Mouse (Mus musculus): ENCODE measurements around the gene Gins2. TPM values are rescaled to one million over a fixed set of nuclear protein-coding genes. Genes with fewer than 3 reads are reported as not detected.

Gene Gins2
- polyA plus RNA-seq (2012; ENCODE audit: insufficient read depth, insufficient read length, missing spikeins): 5.4 and 6.5 TPM in 2 replicates

DNA sequence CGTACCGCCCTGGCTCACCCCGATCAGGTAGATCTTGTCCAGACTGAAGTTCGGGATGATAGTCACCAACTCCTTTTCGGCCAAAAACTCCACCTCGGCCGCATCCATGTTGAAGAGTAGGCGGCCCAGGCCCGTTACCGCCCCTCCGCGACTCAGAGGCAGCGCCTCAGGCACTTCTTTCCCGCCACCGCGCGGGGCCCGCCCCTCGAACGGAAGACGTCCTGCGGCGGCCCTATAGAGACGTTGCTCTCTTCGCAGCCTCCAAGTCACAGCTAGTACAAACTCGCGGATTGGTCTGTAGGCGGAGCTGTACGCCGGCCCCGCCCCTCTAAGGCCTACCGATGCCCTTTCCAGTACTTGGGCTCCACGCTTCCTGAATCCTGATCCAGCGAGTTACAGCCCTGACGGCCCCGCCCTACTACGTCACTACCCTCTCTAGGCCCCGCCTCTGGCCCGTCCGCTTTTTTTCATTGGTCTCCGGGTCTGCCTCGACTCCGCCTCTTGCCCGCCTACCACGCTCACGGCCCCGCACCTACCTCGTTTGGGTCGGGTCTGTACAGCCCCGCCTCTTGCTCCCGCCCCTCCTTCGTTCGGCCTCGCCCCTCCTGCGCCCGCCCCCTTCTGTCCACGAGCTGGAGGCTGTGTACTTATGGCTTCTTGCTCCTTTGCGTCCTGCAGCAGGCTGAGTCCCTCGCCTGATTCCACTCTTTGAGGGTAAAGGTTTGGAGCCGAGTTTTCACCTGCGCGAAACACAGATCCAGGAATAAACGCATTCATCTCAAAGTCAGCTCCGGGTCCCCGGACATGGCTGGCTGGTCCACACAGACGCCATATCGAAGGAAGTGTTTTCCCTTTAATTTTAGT, at the start of gene Gins2:
Gene Gins2 (minus strand): TSS at position 397 of the 864 bp plus-strand sequence.
- H3K4me3 ChIP-seq (ENCODE audit: insufficient read depth, low read depth, low read length): peak within 1 kb of the TSS; percentile 59
- H3K4me1 ChIP-seq (ENCODE audit: control insufficient read depth, insufficient read depth, insufficient read length, low read length): no peaks in the 10 kb centered on the region
- H3K27ac ChIP-seq (replicated peaks; ENCODE audit: low read depth, low read length): no peak within 1 kb of the TSS

DNA sequence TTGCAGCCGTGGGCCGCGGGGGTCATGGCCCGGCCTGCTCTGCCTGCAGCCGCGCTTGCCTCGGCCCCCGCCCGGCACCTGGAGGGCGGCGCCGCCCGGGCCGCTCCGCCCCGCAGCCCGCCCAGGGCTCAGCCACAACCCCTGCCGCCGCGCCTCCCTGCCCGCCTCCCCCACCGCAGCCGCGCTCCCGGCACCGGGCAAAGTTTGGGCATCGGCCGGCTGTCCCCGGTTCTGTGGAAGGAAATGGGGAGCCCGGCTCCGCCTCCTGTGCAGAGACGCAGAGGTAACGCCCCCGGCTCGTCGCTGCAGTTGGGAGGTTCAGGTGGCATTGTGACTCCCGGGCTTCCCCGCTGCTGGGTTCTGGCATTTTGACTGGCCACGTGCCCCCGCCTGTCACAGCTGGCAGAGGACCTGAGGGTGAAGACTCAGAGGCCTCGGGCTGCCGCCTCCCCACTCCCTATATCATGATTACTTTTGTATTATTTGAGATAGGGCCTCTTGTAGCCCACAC, 45.3 kb upstream of the Gins2 start:
- Histone ChIP-seq H3K27ac (replicated peaks; ENCODE audit: low read depth, low read length) (0 out of 2 replicates have a peak overlapping the region, but pooled peaks have one; percentile 0), H3K4me1 (ENCODE audit: control insufficient read depth, insufficient read depth, insufficient read length, low read length) (no peaks in the 10 kb centered on the region; the same call in 1 of the 2 replicates), H3K4me3 (ENCODE audit: insufficient read depth, low read depth, low read length) (peak overlapping the region; percentile 79)

DNA sequence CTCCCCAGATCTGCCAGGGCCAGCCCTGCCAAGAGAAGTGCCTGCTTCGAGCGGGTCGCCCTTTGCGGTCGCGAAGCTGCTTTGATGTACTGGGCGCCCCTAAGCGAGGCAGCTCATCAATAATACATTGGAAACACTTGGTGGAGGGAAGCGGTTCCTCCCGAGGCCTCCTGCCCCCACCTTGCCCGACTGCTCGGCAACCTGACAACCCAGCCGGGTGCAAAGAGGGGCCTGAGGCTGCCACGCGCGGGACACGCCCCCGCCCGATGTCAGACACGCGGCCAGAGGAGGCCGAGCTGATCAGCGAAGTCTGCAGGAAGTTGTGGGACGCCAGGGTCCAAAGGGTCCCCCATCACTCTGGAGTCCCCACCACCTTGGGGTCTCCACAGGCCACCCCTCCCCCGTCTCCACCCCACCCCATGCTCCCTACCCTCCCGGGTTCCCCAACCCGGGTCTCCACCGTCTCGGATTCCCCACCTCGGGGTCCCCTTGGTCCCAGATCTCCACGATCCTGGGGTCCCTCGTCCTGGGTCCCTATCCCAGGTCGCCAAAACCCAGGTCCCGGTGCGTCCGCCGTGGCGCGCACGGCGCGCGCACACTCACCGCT, 44.7 kb upstream of the Gins2 start:
- H3K4me1 ChIP-seq (ENCODE audit: control insufficient read depth, insufficient read depth, insufficient read length, low read length): no peaks in the 10 kb centered on the region; the same call in 1 of the 2 replicates
- peak overlapping the region; percentile 16; the same call in 1 of the 2 replicates for H3K27ac ChIP-seq (replicated peaks; ENCODE audit: low read depth, low read length)
- H3K4me3 ChIP-seq (ENCODE audit: insufficient read depth, low read depth, low read length): peak overlapping the region; percentile 79

GRCm38 (mm10) chr8:120632969-120633664, 44.0 kb upstream of the Gins2 start:
- peak overlapping the region; percentile 56 for H3K27ac ChIP-seq (replicated peaks; ENCODE audit: low read depth, low read length)
- H3K4me3 ChIP-seq (ENCODE audit: insufficient read depth, low read depth, low read length): peak overlapping the region; percentile 79
- no peaks in the 10 kb centered on the region; the same call in 1 of the 2 replicates for H3K4me1 ChIP-seq (ENCODE audit: control insufficient read depth, insufficient read depth, insufficient read length, low read length)

DNA sequence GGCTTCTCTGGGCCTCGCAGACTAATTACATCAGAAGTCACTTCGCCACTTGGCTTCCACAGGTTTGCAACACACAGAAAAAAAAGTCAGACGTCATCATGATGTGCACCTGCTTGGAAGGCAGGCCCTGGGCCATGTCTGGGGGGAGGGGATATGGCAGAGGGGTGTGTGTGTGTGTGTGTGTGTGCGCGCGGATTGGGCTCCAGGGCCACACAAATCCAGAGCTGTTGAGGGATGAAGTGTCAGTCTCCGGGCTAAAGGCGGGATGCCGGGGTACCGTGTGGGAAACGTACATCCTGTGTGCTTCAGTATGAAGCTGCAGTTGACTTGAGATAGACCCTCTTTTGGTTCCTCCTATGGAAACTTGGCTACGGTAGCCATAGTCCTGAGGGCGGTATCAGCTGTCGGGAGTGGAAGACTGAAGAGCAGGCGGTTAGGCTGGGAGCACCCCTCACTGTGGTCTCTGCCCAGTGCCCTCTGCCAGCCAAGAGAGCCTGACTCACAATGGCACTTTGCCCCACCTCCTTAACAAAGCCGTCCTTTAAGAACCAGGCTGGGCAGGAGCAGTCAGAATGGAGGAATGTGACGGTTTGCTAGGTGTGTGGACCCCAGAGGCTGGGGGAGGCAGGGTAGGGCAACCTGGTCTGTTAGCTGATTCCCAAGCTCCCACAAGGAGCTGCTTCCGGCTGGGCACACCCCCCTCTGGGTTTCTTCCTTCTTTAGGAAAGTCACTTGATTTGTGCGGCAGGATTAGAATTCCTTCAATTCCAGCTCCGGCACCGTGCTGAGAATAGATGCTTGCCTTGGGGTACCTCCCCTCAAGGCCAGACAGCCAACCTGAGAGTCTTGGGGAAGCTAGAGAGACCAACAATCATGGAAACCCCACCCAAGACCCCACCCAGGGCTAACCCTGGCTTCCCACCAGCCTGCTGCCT, 42.6 kb upstream of the Gins2 start:
- H3K4me3 ChIP-seq (ENCODE audit: insufficient read depth, low read depth, low read length): no peak overlapping the region
- no peak overlapping the region for H3K27ac ChIP-seq (replicated peaks; ENCODE audit: low read depth, low read length)
- no peaks in the 10 kb centered on the region; the same call in 1 of the 2 replicates for H3K4me1 ChIP-seq (ENCODE audit: control insufficient read depth, insufficient read depth, insufficient read length, low read length)

GRCm38 (mm10) chr8:120630848-120631247, 41.7 kb upstream of the Gins2 start:
- no peaks in the 10 kb centered on the region; the same call in 1 of the 2 replicates for H3K4me1 ChIP-seq (ENCODE audit: control insufficient read depth, insufficient read depth, insufficient read length, low read length)
- H3K4me3 ChIP-seq (ENCODE audit: insufficient read depth, low read depth, low read length): no peak overlapping the region
- no peak overlapping the region for H3K27ac ChIP-seq (replicated peaks; ENCODE audit: low read depth, low read length)

DNA sequence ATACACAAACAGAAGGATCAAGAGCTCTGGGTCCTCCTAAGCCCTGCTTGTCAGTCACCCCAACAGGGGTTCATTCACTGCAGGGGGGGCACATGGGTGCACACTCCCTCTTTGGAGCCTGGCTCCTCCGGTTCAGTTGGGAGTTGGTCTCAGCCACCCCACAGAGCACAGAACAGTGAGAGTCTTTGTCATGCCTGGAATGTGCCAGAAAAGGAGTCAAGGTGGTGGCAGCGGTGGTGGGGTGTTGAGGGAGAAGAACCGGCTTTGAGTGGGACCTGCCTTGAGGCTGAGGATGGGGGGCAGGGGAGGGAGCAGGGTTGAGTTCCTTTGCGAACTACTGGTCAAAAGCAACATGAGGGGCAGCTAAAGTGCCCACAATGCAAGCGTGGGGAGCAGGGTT, 40.9 kb upstream of the Gins2 start:
- no peaks in the 10 kb centered on the region; the same call in 1 of the 2 replicates for H3K4me1 ChIP-seq (ENCODE audit: control insufficient read depth, insufficient read depth, insufficient read length, low read length)
- no peak overlapping the region for H3K4me3 ChIP-seq (ENCODE audit: insufficient read depth, low read depth, low read length)
- H3K27ac ChIP-seq (replicated peaks; ENCODE audit: low read depth, low read length): no peak overlapping the region

GRCm38 (mm10) chr8:120627298-120627697, 38.2 kb upstream of the Gins2 start:
- Histone ChIP-seq H3K4me1 (ENCODE audit: control insufficient read depth, insufficient read depth, insufficient read length, low read length) (peaks cover 8% of the 10 kb centered on the region), H3K4me3 (ENCODE audit: insufficient read depth, low read depth, low read length) (no peak overlapping the region), H3K27ac (replicated peaks; ENCODE audit: low read depth, low read length) (no peak overlapping the region)

GRCm38 (mm10) chr8:120626461-120626860, 37.4 kb upstream of the Gins2 start:
- H3K27ac ChIP-seq (replicated peaks; ENCODE audit: low read depth, low read length): no peak overlapping the region
- peaks cover 10% of the 10 kb centered on the region for H3K4me1 ChIP-seq (ENCODE audit: control insufficient read depth, insufficient read depth, insufficient read length, low read length)
- no peak overlapping the region for H3K4me3 ChIP-seq (ENCODE audit: insufficient read depth, low read depth, low read length)

- peaks cover 19% of the 10 kb centered on the region for H3K4me1 ChIP-seq (ENCODE audit: control insufficient read depth, insufficient read depth, insufficient read length, low read length)
- 0 out of 2 replicates have a peak overlapping the region, but pooled peaks have one; percentile 23 for H3K27ac ChIP-seq (replicated peaks; ENCODE audit: low read depth, low read length)
- H3K4me3 ChIP-seq (ENCODE audit: insufficient read depth, low read depth, low read length): no peak overlapping the region
These were observed 34.5 kb upstream of the Gins2 start for GRCm38 (mm10) chr8:120623608-120624007.

DNA sequence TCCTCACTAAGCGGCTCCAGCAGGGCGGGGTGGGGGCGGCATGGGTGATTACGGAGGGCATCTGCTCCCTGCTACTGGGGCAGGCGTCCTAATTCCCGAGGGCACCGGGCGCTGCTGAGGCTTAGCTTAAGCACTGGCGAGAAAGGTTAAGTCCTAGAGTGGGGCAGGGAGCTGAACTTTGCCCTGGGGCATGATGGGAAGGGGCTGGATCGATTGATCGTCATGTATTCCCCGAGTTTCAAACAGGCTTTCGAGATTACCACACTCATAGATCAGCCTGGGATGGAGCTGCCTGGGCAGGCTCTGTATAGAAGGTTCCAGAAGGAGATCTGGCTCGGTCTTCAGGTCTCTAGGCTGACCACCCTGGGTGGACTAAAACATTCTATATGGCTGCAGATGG, 33.1 kb upstream of the Gins2 start:
- Histone ChIP-seq H3K27ac (replicated peaks; ENCODE audit: low read depth, low read length) (peak overlapping the region; percentile 42; the same call in 1 of the 2 replicates), H3K4me1 (ENCODE audit: control insufficient read depth, insufficient read depth, insufficient read length, low read length) (peaks cover 23% of the 10 kb centered on the region), H3K4me3 (ENCODE audit: insufficient read depth, low read depth, low read length) (no peak overlapping the region)

GRCm38 (mm10) chr8:120620441-120620840, 31.3 kb upstream of the Gins2 start:
- H3K4me3 ChIP-seq (ENCODE audit: insufficient read depth, low read depth, low read length): no peak overlapping the region
- H3K4me1 ChIP-seq (ENCODE audit: control insufficient read depth, insufficient read depth, insufficient read length, low read length): peaks cover 23% of the 10 kb centered on the region
- H3K27ac ChIP-seq (replicated peaks; ENCODE audit: low read depth, low read length): peak overlapping the region; percentile 99

GRCm38 (mm10) chr8:120619235-120620180, 30.4 kb upstream of the Gins2 start:
- H3K4me3 ChIP-seq (ENCODE audit: insufficient read depth, low read depth, low read length): no peak overlapping the region
- peak overlapping the region; percentile 99 for H3K27ac ChIP-seq (replicated peaks; ENCODE audit: low read depth, low read length)
- H3K4me1 ChIP-seq (ENCODE audit: control insufficient read depth, insufficient read depth, insufficient read length, low read length): peaks cover 21% of the 10 kb centered on the region
